Mouse (Mus musculus) midbrain, embryonic 14.5 days (tissue): ENCODE results near the gene Pla2g4e. TPM values are rescaled to one million over a fixed set of nuclear protein-coding genes. Genes with fewer than 3 reads are reported as not detected.

Source experiments
- ATAC-seq: fragments of 200-750 bp; cut with Nextera tagmentation; 2 replicates; pipeline ENCODE4 v1.8.0; 2017; ENCODE audit warnings: moderate number of reproducible peaks, moderate library complexity; ENCODE audit not compliant: low FRiP score, low TSS enrichment
- DNase-seq: peaks from one replicate; pipeline ENCODE4 v3.0.0-alpha.2; 2015
- H3K27ac ChIP-seq: fragments of 300-500 bp; sonication (generic); replicated peaks from 2 replicates; pipeline ENCODE4 v1.5.1; 2014; ENCODE audit warnings: mild to moderate bottlenecking, low read depth, low read length, moderate library complexity
- H3K27me3 ChIP-seq: fragments of 300-500 bp; sonication (generic); 2 replicates; pipeline ENCODE4 v1.6.1; 2014; ENCODE audit warnings: low read length, control low read depth, mixed read lengths; ENCODE audit not compliant: control insufficient read depth, insufficient read depth
- H3K36me3 ChIP-seq: fragments of 300-500 bp; sonication (generic); 2 replicates; pipeline ENCODE4 v1.6.1; 2014; ENCODE audit warnings: low read length, control low read depth; ENCODE audit not compliant: control insufficient read depth, insufficient read depth
- H3K4me1 ChIP-seq: fragments of 300-500 bp; sonication (generic); 2 replicates; pipeline ENCODE4 v1.6.1; 2014; ENCODE audit warnings: mild to moderate bottlenecking, antibody characterized with exemption, low read length, control low read depth; ENCODE audit not compliant: control insufficient read depth, insufficient read depth
- H3K4me2 ChIP-seq: fragments of 300-500 bp; sonication (generic); 2 replicates; pipeline ENCODE4 v1.6.1; 2014; ENCODE audit warnings: mild to moderate bottlenecking, low read length, moderate library complexity
- H3K4me3 ChIP-seq: fragments of 300-500 bp; sonication (generic); replicated peaks from 2 replicates; pipeline ENCODE4 v1.5.1; 2014; ENCODE audit warnings: low read depth, low read length
- H3K9ac ChIP-seq: fragments of 300-500 bp; sonication (generic); replicated peaks from 2 replicates; pipeline ENCODE4 v1.6.1; 2014; ENCODE audit warnings: mild to moderate bottlenecking, low read length, moderate library complexity
- H3K9me3 ChIP-seq: fragments of 300-500 bp; sonication (generic); 2 replicates; pipeline ENCODE4 v1.6.1; 2016; ENCODE audit warnings: low read length, control low read depth, mixed read lengths; ENCODE audit not compliant: control insufficient read depth
- WGBS: fragments of 180-500 bp; shearing (Covaris S2); extraction: QIAGEN DNeasy Blood & Tissue Kit; methylation state at CpG from one replicate; pipeline ENCODE4 v1.1.7; 2014; 5-methylcytosine and 5-hydroxymethylcytosine counted together
- polyA plus RNA-seq: library from polyadenylated mRNA; unstranded; fragments of >200 nt; fragmentation: Nextera tagmentation; extraction: Ambion mirVana; gene quantifications from 2 replicates; pipeline ENCODE4 v1.2.1, GENCODE M21; 2014

Gene Pla2g4e
- polyA plus RNA-seq, 1 experiment from 2014 or later: 3.5 TPM

DNA sequence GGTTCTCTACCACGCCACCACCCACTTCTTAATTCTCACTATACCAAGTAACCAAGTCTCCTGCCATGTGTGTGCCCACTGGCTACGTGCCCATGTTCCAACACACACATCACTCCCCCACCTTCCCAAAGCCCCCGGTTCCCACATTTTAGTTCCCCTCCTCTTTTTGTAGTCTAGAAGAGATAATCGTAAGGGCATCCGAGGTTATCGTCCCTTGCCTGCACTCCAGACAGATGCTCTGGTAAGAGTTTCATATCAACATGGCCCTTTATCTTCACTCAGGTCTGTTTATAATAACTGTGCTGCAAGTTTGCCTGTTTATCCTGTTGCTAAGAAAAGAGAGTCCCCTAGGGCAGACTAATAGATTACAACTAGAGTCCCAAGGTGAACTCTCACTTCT is 127.8 kb downstream of the Pla2g4e start:
- Histone ChIP-seq H3K36me3 (no peaks in the 10 kb centered on the region), H3K4me1 (no peaks in the 10 kb centered on the region), H3K27me3 (no peaks in the 10 kb centered on the region), H3K4me2 (no peak overlapping the region), H3K9me3 (no peaks in the 10 kb centered on the region), H3K27ac (no peak overlapping the region), H3K4me3 (no peak overlapping the region), H3K9ac (no peak overlapping the region)
- DNase-seq (no peak), ATAC-seq (no peak)
- 91% methylated on average over 6 of the region's 6 CpGs for WGBS

Other genes with a start within 250 kb of the Pla2g4e start
- gene Jmjd7, start 217.9 kb downstream of the Pla2g4e start, polyA plus RNA-seq: 16.7 and 18.7 TPM in 2 replicates
- gene Gm28042, start 217.8 kb downstream of the Pla2g4e start, polyA plus RNA-seq: 4.0 and 5.2 TPM in 2 replicates
- 2.6 and 4.0 TPM in 2 replicates for gene Pla2g4b, start 211.9 kb downstream of the Pla2g4e start, polyA plus RNA-seq
- 3.5 and 11.9 TPM in 2 replicates for gene Ehd4, start 90.7 kb downstream of the Pla2g4e start, polyA plus RNA-seq
- gene Pla2g4d, start 43.9 kb upstream of the Pla2g4e start, polyA plus RNA-seq: not detected in 2 replicates
- not detected in 2 replicates for gene Pla2g4f, start 68.8 kb upstream of the Pla2g4e start, polyA plus RNA-seq
- gene Vps39, start 107.8 kb upstream of the Pla2g4e start, polyA plus RNA-seq: 43.1 and 55.5 TPM in 2 replicates
- gene Ganc, start 158.6 kb upstream of the Pla2g4e start, polyA plus RNA-seq: 7.8 and 9.2 TPM in 2 replicates
- gene Tmem87a, start 158.8 kb upstream of the Pla2g4e start, polyA plus RNA-seq: 11.1 and 12.1 TPM in 2 replicates
- gene Capn3, start 210.7 kb upstream of the Pla2g4e start, polyA plus RNA-seq: 0.39 and 0.80 TPM in 2 replicates